Comparison of ENCODE assay signal across 8 mouse cellular contexts in the genomic region with DNA sequence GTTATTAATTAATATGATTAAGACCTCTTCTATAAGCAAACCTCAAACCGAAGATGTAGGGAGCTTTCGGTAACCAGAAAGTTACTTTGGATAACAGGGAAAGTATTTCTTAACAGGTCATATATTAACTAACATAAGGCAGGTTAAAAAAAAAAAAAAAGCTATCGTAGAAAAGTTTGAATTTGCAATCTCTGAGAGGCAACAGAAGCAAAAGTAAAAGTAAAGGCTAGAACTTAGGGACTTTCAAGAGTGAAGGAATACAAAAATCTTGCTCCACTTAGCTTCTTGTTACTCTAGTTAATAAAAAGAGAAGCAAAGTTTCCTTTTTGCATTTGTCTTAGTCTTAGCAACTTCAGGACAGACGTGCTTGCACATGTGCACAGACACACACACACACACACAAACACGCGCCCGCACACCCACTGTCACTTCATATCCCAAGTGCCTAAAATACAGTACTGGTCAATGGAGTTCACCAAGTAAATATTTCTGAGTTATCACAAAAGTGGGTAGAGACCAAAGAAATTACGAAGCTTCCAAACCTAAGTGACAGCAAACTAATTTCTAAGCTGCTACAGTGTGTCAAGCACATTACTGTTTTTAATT. TPM values are rescaled to one million over a fixed set of nuclear protein-coding genes. Genes with fewer than 3 reads are reported as not detected.
A peak's percentile ranks its signal among the peaks of the same experiment; 100 is the strongest.
DNase-seq lines count a peak whose midpoint lies in the region; ATAC-seq and TF ChIP-seq lines count a peak whose summit lies in the region.

No protein-coding gene starts in this region.

- peak overlapping the region; percentile 68 for H3K4me2 ChIP-seq in hindbrain, postnatal 0 days (ENCODE audit: low read depth, low read length)

- no peak for DNase-seq in layer of hippocampus, adult 2 months (ENCODE audit: low spot score in 2 of 2)
- DNase-seq in layer of hippocampus, adult 9-10 months (ENCODE audit: low spot score), result no peak
- DNase-seq in c-Kit-negative CD71-positive TER-119-positive erythroid progenitor cells, embryonic 14.5 days (ENCODE audit: low read depth, low spot score), result peak; percentile 13
- peak; percentile 27 for DNase-seq in hindbrain, postnatal 0 days (ENCODE audit: low spot score)
- no peak for DNase-seq in urinary bladder, postnatal 4 days (ENCODE audit: low spot score in 2 of 2)
- no peak for DNase-seq in T-cell, adult 2 months (ENCODE audit: low spot score)
- DNase-seq in frontal cortex, postnatal 14 days (ENCODE audit: low spot score in 2 of 2), result no peak

- no peaks in the 10 kb centered on the region for H3K4me1 ChIP-seq in hindbrain, postnatal 0 days (ENCODE audit: insufficient read depth, low read length)

- no peaks in the 10 kb centered on the region for H3K9me3 ChIP-seq in hindbrain, postnatal 0 days (ENCODE audit: low read length)

- no peaks in the 10 kb centered on the region for H3K27me3 ChIP-seq in hindbrain, postnatal 0 days (ENCODE audit: insufficient read depth, low read length)

- ATAC-seq in hindbrain, postnatal 0 days, result peak; percentile 6; the same call in 1 of the 2 replicates
- peak; percentile 9; the same call in 1 of the 2 replicates for ATAC-seq in megakaryocyte-erythroid progenitor cell, adult 5-6 weeks (replicated peaks; ENCODE audit: low FRiP score, low TSS enrichment, poor library complexity, severe bottlenecking)

- H3K4me3 ChIP-seq in layer of hippocampus, adult 2 months, result peak overlapping the region; percentile 87
- H3K4me3 ChIP-seq in hindbrain, postnatal 0 days (ENCODE audit: low read length), result peak overlapping the region; percentile 63

- H3K27ac ChIP-seq in layer of hippocampus, adult 2 months, result peak overlapping the region; percentile 99
- H3K27ac ChIP-seq in hindbrain, postnatal 0 days, result peak overlapping the region; percentile 92

- TF ChIP-seq CTCF in layer of hippocampus, adult 2 months (conservative IDR thresholded peaks at IDR 0.05), result no peak
- no peak for TF ChIP-seq CTCF in hindbrain, postnatal 0 days (IDR thresholded peaks at IDR 0.05; ENCODE audit: low read depth)

- H3K36me3 ChIP-seq in hindbrain, postnatal 0 days (ENCODE audit: insufficient read depth, low read length), result no peaks in the 10 kb centered on the region

- 33% methylated on average over 8 of the region's 8 CpGs for WGBS in hindbrain, postnatal 0 days

- H3K9ac ChIP-seq in hindbrain, postnatal 0 days (replicated peaks; ENCODE audit: low read length), result peak overlapping the region; percentile 72

RNA-seq across cellular contexts. Expression of a gene that starts 0.8 kb away (rescaled TPM):
- 1 to 10 TPM; 3.7 to 5.2 TPM for total RNA-seq in layer of hippocampus, adult 2 months (2021)
- 6.1 and 7.5 TPM in 2 replicates for total RNA-seq in hindbrain, postnatal 0 days (2014; rRNA removed)
- polyA plus RNA-seq in hindbrain, postnatal 0 days (2015; fragmentation: Nextera tagmentation; extraction: Ambion mirVana), result 6.2 and 6.8 TPM in 2 replicates
- total RNA-seq in megakaryocyte-erythroid progenitor cell, adult 5-6 weeks (2014; fragmentation: Nextera tagmentation), result 7.0 and 17.3 TPM in 2 replicates
- 9.3 and 14.4 TPM in 2 replicates for total RNA-seq in megakaryocyte-erythroid progenitor cell, adult 5-6 weeks (2017)

RNA-seq across cellular contexts. Expression of a gene that starts 30.1 kb away (rescaled TPM):
- total RNA-seq in layer of hippocampus, adult 2 months (2021), result 10 to 100 TPM; 57.4 to 71.6 TPM
- total RNA-seq in hindbrain, postnatal 0 days (2014; rRNA removed), result 965 and 1,051 TPM in 2 replicates
- polyA plus RNA-seq in hindbrain, postnatal 0 days (2015; fragmentation: Nextera tagmentation; extraction: Ambion mirVana), result 417 and 451 TPM in 2 replicates
- 92.3 and 119 TPM in 2 replicates for total RNA-seq in megakaryocyte-erythroid progenitor cell, adult 5-6 weeks (2014; fragmentation: Nextera tagmentation)
- total RNA-seq in megakaryocyte-erythroid progenitor cell, adult 5-6 weeks (2017), result 214 and 318 TPM in 2 replicates

RNA-seq across cellular contexts. Expression of a gene that starts 52.0 kb away (rescaled TPM):
- total RNA-seq in layer of hippocampus, adult 2 months (2021), result under 1 TPM; 0.15 TPM
- 1.0 and 1.6 TPM in 2 replicates for total RNA-seq in hindbrain, postnatal 0 days (2014; rRNA removed)
- 0.32 and 0.41 TPM in 2 replicates for polyA plus RNA-seq in hindbrain, postnatal 0 days (2015; fragmentation: Nextera tagmentation; extraction: Ambion mirVana)
- total RNA-seq in megakaryocyte-erythroid progenitor cell, adult 5-6 weeks (2014; fragmentation: Nextera tagmentation), result not detected in 2 replicates
- not detected in 2 replicates for total RNA-seq in megakaryocyte-erythroid progenitor cell, adult 5-6 weeks (2017)

Comparison
In these comparisons a context has a peak if more than half of its experiments do, and no peak if none do; other contexts are left out.
1. DNase-seq: peak in c-Kit-negative CD71-positive TER-119-positive erythroid progenitor cells, embryonic 14.5 days (single experiment) and hindbrain, postnatal 0 days (single experiment); none in layer of hippocampus, adult 2 months (0 of 2), layer of hippocampus, adult 9-10 months (single experiment), urinary bladder, postnatal 4 days (0 of 2), T-cell, adult 2 months (single experiment) and frontal cortex, postnatal 14 days (0 of 2).